Mouse (Mus musculus) cerebellum, postnatal 4 days (tissue): Measurements from ENCODE around the gene Hmg20b.

Experiments
- DNase-seq, 2 experiments: peaks; one replicate each; pipeline ENCODE4 v3.0.0; 2022; ENCODE audit warnings: low spot score in 2 of 2, mixed read lengths in 1 of 2

The Hmg20b gene

DNA sequence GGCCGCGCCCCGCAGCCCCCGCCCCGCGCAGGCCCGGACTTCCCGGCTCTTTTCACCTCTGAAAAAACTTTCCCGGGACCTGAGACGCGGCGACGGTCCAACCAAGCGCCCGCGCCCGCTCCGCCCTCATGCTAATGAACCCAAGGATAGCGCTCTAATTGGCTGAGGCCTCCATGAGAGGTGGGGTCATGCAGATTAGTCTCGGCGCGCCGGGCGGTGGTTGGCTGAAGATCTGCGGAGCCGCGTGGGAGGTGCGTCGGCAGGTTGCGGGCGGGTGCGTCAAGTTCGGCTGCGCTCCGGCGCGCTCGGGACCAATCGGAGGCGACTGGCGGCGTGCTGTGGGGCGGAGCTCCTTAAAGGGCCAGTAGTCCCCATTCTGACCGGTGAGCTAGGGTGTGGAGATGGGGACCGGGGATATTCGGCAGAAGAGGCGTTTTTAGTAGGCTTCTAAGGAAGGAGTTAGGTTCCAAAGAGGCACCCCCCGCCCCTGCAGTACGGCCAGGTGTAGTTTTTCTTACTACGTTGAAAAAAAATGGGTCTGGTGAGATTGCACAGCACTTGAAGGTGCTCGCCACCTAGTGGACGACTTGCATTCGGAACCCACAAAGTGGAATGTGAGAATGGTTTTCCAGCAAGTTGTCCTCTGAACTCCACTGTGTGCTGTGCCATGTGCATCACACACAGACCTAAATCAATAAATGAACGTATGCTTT lies at the start of gene Hmg20b:
Gene Hmg20b (minus strand): TSS at position 130 of the 713 bp plus-strand sequence.
- peak; percentile 99 for DNase-seq

DNA sequence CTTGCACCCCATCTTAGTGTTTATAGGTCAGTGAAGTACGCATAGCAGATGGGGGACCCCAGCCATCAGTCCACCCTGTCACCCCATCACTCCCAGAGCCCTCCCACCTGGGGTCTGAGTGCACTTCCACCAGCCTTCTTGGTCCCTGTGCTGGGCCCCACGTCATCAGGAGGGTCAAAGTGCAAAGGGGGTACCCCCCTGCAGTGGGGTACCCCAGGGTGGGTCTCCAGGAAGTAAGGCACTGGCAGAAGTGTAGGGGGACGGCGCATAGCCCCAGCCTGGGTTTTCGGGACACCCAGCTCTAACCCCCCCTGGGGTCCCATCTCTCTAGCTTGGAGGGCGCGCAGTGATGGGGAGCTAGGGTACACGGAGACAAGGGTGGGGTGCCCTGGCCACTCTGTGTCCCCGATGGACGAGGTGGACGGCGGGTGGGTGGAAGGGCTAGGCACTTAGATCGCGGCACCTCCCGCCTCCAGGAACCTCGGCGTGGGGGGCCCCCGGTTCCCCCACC lies 49.6 kb upstream of the Hmg20b start:
- no peak for DNase-seq

DNA sequence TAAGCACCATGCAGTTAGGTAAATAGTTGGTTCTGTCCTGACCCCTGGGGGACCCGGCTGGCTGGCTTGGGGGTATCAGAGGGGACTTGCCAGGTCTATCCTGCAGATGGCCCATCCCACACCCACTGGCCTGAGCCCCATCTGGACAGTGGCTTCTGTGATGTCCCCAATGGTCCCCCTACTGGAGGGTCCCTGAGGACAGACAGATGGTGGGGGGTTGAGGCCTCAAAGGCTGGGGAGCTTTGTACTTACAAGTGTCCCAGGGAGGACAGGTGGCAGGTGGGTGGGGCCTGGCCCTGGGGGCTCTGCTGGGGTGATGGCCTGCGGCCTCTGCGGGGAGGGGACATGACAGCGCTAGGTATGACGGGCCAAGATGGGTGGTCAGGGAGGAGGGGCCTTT lies 49.0 kb upstream of the Hmg20b start:
- no peak for DNase-seq

DNA sequence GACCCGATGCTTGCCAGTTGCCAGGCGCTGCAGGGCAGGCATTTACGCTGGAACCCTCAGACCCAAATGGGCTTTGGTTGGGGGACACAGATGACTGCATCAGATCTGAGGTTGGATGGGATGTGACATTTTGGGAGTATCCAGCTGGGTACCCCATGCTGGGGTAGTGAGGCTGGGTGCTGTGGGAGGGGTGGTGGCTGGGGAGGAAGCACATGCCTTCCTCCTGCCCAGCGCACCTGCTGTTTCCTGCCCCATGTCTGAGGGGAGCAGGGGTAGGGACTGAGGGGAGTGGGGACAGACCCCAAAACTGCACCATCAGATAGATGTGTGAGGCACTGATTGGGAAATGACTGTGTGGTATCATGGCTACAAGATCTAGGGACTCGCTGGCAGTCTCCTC lies 46.5 kb upstream of the Hmg20b start:
- DNase-seq: no peak

DNA sequence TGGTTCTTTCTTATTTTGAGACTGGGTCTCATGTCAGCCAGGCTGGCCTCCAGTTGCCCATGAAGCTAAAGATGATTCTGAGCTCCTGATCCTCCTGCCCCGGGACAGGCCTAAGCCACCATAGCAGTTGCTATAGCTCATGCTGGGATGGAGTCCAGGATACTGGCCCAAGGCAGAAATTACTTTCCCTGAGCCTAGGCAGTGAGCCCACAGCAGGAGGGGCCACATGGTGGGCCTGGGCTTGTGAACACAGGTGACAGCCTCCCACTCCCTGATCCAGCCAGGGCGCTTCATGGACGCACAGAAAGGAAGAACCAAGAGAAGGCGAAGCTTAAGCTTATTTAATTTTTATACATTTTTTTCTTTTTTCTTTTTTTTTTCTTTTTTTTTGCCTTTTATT lies 45.6 kb upstream of the Hmg20b start:
- no peak for DNase-seq

DNA sequence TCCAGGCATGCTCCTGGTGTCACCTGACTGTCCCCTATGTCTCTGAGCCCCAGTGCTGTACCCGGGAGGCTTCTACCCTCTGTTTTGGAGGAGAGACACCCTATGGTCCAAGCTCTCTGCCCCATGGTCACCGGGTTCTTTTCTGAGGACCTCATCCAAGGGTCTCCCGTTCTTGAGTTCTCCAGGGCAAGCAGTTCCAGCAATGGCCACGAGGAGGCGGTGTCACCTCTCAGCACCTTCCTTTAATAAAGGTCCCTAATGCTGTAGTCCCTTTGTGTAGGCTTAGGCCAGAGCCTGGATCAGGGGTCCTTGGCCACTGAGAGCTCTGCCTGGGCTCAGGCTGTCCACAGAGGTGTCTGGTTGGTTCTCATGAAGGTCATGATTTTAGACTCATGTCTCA lies 44.8 kb upstream of the Hmg20b start:
- peak; percentile 55 to 86 for DNase-seq

DNA sequence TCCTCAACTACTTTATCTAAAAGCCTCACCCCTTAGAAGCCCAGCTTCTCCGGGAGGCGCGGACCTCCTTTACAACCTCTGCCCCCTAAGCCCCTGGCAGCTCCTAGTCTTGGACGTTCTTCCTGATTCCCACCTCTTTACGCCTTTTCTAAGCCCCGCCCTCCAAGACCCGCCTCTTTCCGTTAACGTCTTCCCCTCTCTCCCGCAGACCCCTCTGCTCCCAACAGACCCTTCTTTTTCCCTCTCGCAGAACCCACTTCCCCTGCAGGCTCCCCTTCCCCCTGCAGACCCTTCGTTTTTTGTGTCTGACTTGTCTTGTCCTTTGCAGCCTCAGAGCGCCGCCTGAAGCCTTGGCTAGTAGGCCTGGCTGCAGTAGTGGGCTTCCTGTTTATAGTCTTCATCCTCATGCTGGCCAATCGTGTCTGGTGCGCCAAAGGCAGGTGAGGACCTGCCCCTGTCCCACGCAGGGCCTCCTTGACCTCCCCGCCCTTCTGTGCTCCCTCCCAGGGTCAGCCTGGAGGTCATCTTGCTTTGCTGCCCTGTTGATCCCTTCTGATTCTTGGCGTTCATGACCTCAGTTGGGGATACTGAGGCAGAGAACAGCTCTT lies 43.3 kb upstream of the Hmg20b start:
- no peak for DNase-seq

DNA sequence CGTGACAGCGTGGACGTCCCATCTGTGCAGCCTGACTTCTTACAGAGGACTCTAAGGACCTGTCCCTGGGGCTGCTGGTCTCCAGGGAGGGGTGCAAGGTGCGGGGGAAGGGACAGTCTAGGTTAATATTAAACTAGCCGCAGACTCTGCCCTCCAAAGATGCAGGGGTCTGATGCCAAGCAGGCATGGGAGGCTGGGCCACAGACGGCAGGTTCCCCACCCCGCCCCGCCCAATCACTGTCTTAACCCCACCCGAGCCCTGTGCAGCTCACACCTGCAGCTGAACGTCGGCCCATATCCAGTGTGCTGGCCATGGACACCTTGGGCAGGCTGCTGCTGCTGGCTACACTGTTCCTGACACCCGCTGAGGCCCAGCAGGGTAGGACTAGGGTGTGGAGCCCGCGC lies 42.5 kb upstream of the Hmg20b start, which contains the start of gene Smim24:
Gene Smim24 (plus strand): TSS at position 271 of the 405 bp plus-strand sequence.
- no peak for DNase-seq

DNA sequence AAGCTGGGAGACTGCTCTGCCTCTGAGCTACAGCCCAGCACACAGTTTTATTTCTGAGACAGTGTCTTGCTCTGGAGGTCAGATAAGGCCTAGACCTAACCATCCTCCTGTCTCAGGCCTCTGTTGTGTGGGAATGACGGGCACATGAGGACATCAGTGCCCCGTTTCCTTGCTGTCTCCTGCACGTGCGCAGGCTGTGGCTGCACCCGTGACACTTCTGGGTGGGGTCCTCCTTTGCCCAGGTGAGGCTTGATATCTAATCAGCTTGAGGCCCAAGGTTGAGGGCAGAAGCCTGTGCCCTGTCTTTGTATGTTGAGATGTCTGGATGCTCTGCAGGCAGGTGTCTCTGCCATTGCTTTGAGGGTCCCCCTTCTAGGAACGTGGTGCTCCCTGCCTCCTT lies 42.0 kb upstream of the Hmg20b start:
- DNase-seq: no peak

DNA sequence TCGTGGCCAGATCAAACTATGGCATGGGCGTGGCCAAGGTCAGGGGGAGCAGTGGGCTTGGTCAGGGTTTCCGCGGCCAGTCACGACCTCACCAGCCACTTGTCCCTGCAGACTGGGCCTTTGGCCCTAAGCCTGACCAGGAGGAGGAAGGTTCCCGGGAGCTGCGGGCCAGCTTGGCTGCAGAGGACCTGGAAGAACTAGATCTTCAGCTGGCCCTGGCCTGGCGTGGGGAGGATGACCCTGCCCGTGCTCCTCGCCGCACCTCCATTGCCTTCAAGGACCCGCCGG lies 40.3 kb upstream of the Hmg20b start:
- DNase-seq: no peak

DNA sequence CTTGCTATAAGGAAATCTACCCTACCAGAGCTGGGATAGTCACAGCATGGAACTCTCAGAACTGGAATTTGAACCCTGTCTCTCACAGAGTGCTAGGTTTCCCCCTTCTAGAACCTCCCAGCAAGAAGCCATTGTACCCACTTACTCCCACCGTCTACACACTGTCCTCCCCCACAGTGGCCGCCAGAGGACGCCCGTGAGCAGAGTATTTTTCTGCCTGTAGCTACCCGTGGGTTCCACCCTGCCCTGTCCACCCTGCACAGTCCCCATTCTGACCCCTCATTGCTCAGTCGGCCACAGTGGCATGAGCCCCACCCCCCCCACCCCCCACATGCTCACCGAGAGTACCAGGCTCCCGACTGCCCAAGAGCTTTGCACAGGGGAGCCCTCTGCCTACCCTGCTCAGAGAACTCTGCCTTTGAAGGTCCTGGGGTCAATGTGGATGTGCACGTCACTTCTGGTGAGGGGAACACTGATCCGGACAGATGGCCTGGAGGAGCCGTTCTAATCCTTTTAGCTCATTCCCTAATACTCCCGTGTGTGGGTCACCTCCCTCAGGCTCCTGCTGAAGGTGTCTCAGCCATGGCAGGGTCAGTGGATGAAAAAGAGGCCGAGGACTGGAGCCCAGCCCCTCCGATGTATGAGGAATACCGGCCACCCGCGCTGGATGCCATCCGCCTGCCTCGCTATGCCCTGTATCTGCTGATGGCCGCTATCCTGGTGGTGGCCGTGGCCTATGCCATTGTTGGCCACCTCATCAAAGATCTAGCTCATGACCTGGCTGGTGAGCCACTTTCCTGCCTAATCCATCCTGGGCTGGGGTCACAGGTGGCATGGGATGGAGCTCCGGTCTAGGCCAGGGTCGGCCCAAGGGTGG lies 39.8 kb upstream of the Hmg20b start:
- peak; percentile 75 to 81 for DNase-seq

DNA sequence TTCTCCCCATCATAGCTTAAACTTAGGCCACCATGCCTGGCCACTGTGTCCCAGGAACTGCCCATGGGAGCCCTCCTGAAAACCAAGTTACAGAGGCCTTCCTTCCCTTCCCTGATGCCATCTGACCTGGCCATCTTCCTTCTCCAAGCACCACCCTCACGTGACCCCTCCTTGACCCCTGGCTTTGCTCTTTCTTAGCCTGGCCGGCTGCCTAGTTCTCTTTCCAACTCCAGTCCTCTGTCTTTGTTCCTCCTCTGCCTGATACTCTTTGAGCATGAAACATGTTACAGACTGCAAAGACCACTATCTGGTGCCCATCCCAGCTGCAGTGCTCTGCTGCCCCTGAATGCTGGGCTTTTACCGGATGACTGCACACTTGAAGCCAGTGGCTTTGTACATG lies 39.1 kb upstream of the Hmg20b start:
- DNase-seq: no peak

DNA sequence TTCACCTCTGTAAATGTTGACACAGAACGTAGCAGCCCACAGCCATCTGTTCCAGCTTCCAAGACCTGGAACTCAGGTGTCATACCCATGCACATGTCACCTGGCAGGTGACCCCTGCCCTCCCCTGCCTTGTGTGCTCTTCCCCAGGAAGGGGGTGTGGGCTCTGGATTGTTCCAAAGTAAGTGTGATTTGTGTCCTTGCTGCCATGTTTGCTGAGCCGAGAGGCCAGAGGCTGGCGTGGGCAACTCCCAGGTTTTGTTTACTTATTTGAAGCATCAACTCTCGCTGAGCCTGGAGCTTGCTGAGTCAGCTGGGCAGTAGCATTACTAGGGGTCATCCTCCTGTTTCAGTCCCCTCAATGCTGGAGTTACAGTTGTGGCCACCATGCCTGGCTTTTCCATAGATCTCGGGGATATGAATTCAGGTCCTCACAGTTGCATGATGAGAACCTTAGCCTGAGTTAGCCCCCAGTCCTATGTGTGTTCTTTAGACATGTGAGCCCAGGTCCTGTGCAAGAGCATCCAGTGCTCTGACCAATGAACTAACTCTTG lies 38.3 kb upstream of the Hmg20b start, which contains the start of gene Gm48552:
Gene Gm48552 (plus strand): TSS at position 501 of the 551 bp plus-strand sequence.
- DNase-seq: no peak

DNA sequence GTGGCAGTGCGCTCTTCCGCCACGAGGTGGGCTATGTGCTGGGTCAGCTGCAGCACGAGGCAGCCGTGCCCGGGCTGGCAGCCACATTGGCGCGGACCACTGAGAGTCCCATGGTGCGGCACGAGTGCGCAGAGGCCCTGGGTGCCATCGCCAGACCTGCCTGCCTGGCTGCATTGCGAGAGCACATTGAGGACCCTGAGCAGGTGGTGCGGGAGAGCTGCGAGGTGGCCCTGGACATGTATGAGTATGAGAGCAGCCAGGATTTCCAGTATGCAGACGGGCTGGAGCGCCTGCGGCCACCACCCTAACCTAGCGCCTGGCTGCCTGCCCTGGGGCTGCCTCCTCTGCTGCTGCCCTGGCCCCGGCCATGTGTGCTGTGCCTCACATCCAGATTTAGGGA lies 37.4 kb upstream of the Hmg20b start:
- DNase-seq: no peak

DNA sequence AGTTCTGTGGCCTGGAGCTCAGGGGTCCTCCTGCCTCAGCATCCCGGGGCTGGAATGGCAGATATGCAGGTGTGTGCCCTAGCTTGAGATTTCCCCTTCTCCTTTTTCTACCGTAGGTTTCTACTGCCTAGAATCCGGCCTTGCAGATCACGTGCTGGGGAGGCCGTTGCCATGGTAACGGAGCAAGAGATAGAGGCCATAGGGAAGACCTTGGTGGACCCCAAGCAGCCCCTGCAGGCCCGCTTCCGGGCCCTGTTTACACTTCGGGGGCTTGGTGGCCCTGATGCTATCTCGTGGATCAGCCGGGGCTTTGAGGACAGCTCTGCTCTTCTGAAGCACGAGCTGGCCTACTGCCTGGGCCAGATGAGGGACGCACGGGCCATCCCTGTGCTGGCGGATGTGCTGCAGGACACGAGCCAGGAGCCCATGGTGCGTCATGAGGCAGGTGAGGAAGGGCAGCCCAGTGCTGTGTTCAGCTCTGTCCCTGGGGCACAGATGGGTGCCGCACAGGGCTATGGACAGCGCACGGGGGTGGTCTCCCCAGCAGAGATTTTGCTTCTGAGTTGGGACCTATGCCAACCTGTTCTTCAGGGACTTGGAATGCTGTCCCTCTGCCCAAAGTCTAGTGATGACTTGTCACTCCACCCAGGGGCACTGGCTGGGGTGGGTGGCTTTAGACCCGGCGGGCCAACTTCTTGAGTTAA lies 35.5 kb upstream of the Hmg20b start:
- DNase-seq: no peak

DNA sequence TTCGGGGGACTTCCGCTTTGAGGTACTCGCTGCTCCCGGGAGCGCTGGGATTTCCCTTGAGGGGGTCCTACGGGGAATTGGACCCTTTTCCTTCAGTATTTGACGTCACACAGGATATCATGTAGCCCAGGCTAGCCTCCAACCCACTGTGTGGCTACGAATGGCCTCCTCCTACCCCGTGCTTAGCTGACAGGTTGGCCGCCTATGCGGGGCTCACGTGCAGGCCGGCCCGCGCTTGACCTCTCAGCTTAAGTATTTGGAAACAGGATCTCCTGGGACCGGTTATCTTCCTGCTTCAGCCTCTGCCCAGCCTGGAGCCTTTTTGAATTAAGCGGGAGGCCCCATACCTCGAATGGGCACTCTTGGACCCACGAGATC lies 34.3 kb upstream of the Hmg20b start:
- DNase-seq: no peak

DNA sequence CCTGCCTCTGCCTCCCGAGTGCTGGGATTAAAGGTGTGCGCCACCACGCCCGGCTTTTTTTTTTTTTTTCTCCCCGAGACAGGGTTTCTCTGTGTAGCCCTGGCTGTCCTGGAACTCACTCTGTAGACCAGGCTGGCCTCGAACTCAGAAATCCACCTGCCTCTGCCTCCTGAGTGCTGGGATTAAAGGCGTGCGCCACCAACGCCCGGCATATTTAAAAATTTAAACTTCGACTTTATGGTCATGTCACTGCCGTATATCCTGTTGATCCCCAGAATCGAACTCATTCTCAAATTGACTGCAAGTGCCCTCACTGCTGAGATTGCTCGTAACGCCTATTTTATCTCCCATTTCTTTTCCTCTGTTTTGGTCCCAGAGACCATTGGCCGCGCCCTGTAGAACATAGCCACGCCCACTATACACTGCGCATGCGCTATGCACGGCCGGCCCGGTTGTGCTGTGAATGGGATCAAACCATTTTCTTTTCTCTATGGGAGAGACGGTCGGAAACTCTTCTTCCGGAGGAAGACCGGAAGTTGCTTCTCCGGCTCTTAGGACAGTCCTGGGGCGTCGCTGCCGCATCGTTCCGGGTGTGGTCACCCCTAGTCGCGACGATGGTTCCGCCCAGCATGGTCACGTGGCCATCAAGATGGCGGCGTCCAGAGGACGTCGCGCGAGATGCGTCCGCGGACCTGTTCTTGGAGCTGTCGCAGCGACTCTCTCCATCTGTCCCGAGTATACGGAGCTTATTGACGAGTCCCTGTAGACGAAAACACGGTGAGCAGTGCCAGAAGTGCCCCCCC lies 33.7 kb upstream of the Hmg20b start, which contains the start of the genes Dohh and Gm48551:
Gene Dohh (plus strand): TSS at position 627 of the 803 bp plus-strand sequence.
Gene Gm48551 (plus strand): TSS at position 665 of the 803 bp plus-strand sequence.
- peak; percentile 98 to 99 for DNase-seq

DNA sequence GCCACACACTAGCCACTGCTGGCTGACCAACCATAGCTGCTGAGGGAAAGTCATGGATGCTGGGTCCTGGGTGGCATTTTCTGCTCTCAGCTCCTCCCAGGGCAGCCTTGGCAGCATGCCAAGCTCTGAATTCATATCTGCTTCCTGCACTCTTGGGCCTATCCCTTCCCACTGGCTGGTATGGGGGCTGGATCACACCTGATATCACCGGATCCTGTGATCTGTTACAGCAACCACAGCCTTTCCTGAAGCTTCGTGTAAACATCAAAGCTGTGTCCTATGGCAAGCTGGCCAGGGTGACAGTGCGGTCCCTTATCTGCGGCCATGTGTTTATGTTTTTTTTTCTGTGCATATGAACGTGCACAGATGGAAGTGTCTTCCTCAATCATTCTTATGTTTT lies 31.8 kb upstream of the Hmg20b start:
- DNase-seq: no peak

DNA sequence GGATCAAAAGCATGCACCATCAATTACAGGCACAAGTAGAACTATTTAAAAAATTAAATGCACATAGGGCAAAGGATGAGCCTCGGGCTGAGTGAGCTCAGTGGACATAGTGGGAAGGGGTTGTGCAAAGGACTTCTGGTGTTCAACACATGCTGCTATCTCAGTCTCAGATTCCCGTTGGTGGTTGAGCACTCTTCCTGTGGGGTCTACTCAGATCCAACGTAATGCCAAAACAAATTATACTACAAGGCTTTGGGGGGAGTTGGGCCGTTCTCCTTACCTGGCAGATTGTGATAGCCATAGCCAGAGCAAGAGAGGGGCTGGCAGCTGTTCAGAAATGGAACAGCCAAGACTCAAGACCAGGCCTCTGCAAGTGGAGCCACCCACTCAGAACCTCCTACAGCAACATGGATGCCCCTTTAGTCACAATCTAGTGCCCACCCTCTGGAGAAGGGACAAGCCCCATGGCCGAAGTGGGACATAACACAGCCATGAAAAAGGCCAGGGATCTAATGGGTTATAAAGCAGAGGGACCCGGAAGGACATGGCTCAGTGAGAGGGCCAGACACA lies 29.6 kb upstream of the Hmg20b start:
- no peak for DNase-seq

DNA sequence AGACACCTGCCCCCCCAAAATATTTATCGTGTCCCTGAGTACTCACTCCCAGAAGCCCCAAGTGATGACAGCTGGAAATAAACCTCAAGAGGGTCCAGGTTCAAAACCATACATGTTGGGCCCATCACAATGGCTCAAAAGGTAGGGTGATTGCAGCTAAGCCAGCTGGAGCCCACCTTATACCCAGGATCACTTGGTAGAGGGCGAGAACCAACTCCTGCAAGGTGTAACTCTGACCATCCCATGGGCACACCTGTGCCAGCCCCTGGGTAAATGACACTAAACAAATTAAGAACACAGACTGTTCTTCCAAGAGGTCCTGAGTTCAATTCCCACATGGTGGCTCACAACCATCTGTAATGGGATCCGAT lies 28.9 kb upstream of the Hmg20b start:
- DNase-seq: no peak
